Mouse (Mus musculus) layer of hippocampus, postnatal 36 days (tissue): ENCODE measurements at regions not wholly inside any gene's neighbourhood (a gene's known extent, or its start where the extent isn't known, plus 50 kb on each side); places are given as distances from the start of the nearest gene placed in this dataset.

Source experiments
- DNase-seq, 2 experiments: peaks; one replicate each; pipeline ENCODE4 v3.0.0; 2022

- DNase-seq: no peak
Observed at GRCm38 (mm10) chr12:26068685-26069008, 346.4 kb downstream of the Rnf144a start.

- DNase-seq: no peak
Observed at GRCm38 (mm10) chr12:26067866-26068684, 347.0 kb downstream of the Rnf144a start.

- DNase-seq: no peak
Observed at GRCm38 (mm10) chr12:26060378-26060777, 354.7 kb downstream of the Rnf144a start.

- DNase-seq: no peak
Observed at GRCm38 (mm10) chr12:26059090-26059489, 356.0 kb downstream of the Rnf144a start.

GRCm38 (mm10) chr12:26057491-26058054, 357.5 kb downstream of the Rnf144a start:
- DNase-seq: no peak

GRCm38 (mm10) chr12:26046991-26047390, 368.1 kb downstream of the Rnf144a start:
- no peak for DNase-seq

GRCm38 (mm10) chr12:26045321-26045720, 369.7 kb downstream of the Rnf144a start:
- DNase-seq: no peak

GRCm38 (mm10) chr12:26012951-26013350, 402.1 kb downstream of the Rnf144a start:
- DNase-seq: no peak

- no peak for DNase-seq
Observed at GRCm38 (mm10) chr12:25994063-25994462, 421.0 kb downstream of the Rnf144a start.

GRCm38 (mm10) chr12:25991801-25992525, 423.1 kb downstream of the Rnf144a start:
- DNase-seq: peak; percentile 7 to 9

- no peak for DNase-seq
Observed at GRCm38 (mm10) chr12:25982545-25982944, 432.5 kb downstream of the Rnf144a start.

GRCm38 (mm10) chr12:25978335-25978734, 436.7 kb downstream of the Rnf144a start:
- no peak for DNase-seq

- DNase-seq: no peak
Observed at GRCm38 (mm10) chr12:25958584-25958983, 456.5 kb downstream of the Rnf144a start.

GRCm38 (mm10) chr12:25957547-25957946, 457.5 kb downstream of the Rnf144a start:
- DNase-seq: no peak

- no peak for DNase-seq
Observed at GRCm38 (mm10) chr12:25947107-25947506, 467.9 kb downstream of the Rnf144a start.

GRCm38 (mm10) chr12:25946121-25946520, 468.9 kb downstream of the Rnf144a start:
- no peak for DNase-seq

- no peak for DNase-seq
Observed at GRCm38 (mm10) chr12:25938856-25939255, 476.2 kb downstream of the Rnf144a start.

GRCm38 (mm10) chr12:25934946-25935345, 480.1 kb downstream of the Rnf144a start:
- DNase-seq: no peak

- DNase-seq: no peak
Observed at GRCm38 (mm10) chr12:25934526-25934925, 480.5 kb downstream of the Rnf144a start.

GRCm38 (mm10) chr12:25926367-25926766, 488.7 kb downstream of the Rnf144a start:
- DNase-seq: peak; percentile 20 to 42

- DNase-seq: peak; percentile 25 to 32
Observed at GRCm38 (mm10) chr12:25924526-25924925, 490.5 kb downstream of the Rnf144a start.

- DNase-seq: no peak
Observed at GRCm38 (mm10) chr12:25923772-25924171, 491.3 kb downstream of the Rnf144a start.

- no peak for DNase-seq
Observed at GRCm38 (mm10) chr12:25905614-25906013, 509.4 kb downstream of the Rnf144a start.

GRCm38 (mm10) chr12:25896543-25896942, 518.5 kb downstream of the Rnf144a start:
- DNase-seq: no peak
